Mouse (Mus musculus) forebrain, embryonic 13.5 days (tissue): Measurements from ENCODE around the gene Mrpl36. TPM values are rescaled to one million over a fixed set of nuclear protein-coding genes. Genes with fewer than 3 reads are reported as not detected.

ENCODE experiments used
- ATAC-seq: fragments of 200-750 bp; cut with Nextera tagmentation; 2 replicates; pipeline ENCODE4 v1.8.0; 2017
- H3K27ac ChIP-seq: fragments of 300-500 bp; sonication (generic); 2 replicates; pipeline ENCODE4 v1.5.1; 2015; ENCODE audit warnings: inconsistent platforms, mild to moderate bottlenecking, moderate library complexity
- H3K27me3 ChIP-seq: fragments of 300-500 bp; sonication (generic); 2 replicates; pipeline ENCODE4 v1.6.1; 2015; ENCODE audit warnings: mild to moderate bottlenecking, inconsistent platforms
- H3K36me3 ChIP-seq: fragments of 300-500 bp; sonication (generic); 2 replicates; pipeline ENCODE4 v1.6.1; 2015; ENCODE audit warnings: mild to moderate bottlenecking, inconsistent platforms; ENCODE audit not compliant: poor library complexity, severe bottlenecking
- H3K4me1 ChIP-seq: fragments of 300-500 bp; sonication (generic); 2 replicates; pipeline ENCODE4 v1.6.1; 2015; ENCODE audit warnings: inconsistent platforms
- H3K4me2 ChIP-seq: fragments of 300-500 bp; sonication (generic); 2 replicates; pipeline ENCODE4 v1.6.1; 2015; ENCODE audit warnings: inconsistent platforms, mild to moderate bottlenecking, moderate library complexity
- H3K4me3 ChIP-seq: fragments of 300-500 bp; sonication (generic); 2 replicates; pipeline ENCODE4 v1.5.1; 2015; ENCODE audit warnings: mild to moderate bottlenecking, inconsistent platforms
- H3K9ac ChIP-seq: fragments of 300-500 bp; sonication (generic); 2 replicates; pipeline ENCODE4 v1.6.1; 2015; ENCODE audit warnings: mild to moderate bottlenecking, inconsistent platforms
- H3K9me3 ChIP-seq: fragments of 300-500 bp; sonication (generic); replicated peaks from 2 replicates; pipeline ENCODE4 v1.6.1; 2016; ENCODE audit warnings: inconsistent platforms
- WGBS: fragments of 180-500 bp; shearing (Covaris S2); methylation state at CpG from one replicate; pipeline ENCODE4 v1.1.7; 2015; 5-methylcytosine and 5-hydroxymethylcytosine counted together
- polyA plus RNA-seq: library from polyadenylated mRNA; unstranded; fragments of >200 nt; fragmentation: Nextera tagmentation; extraction: Ambion mirVana; gene quantifications from 2 replicates; pipeline ENCODE4 v1.2.1, GENCODE M21; 2015

Gene Mrpl36
- 114 and 115 TPM in 2 replicates for polyA plus RNA-seq

DNA sequence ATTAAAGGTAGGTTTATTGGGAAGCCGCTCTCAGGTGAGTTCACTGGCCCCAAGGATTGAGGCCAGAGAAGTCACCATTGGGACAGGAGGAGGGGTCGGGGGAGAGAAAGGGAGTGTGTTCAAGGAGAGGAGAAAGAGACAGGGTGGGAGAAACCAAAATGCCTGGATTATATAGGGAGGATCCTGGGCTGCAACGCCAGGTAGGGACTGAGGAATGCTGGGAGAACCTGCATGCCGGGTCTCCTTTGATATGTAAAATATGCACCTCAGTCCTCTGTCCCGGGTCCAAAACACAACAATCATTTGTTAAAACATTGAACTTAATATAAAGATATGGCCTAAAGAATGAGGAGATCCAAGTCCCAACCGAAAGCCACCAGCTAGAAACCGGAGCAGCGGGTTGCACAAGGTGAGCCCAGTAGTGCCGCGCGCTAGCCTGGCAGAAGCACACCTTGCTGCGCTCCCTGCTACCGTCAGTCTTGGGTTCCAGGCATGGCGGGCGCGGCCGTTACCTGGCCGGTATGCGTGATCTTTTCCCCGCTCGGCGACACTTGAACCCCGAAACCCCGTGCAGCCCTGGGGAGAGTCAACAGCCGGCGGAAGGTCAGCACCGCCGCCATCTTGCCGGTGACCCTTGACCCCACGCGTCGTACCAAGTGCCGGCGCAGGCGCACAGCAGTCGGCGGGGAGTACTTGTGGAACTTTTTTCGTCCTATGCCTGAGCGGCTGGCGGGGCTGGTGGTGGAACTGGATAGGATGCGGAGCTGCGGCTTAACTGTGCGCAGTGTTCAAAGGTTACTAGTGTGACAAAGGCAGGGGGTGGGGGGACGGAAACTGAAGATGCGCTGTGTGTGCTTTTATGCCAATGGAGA, at the start of gene Mrpl36, which contains the start of gene Ndufs6:
TSS of gene Mrpl36 (plus strand) at position 687 of the 872 bp plus-strand sequence.
TSS of gene Ndufs6 (minus strand) at position 716 of the 872 bp plus-strand sequence.
- H3K9me3 ChIP-seq, result no peaks in the 10 kb centered on the region
- ATAC-seq, result peak; percentile 85
- peaks cover 35% of the 10 kb centered on the region for H3K36me3 ChIP-seq
- H3K9ac ChIP-seq, result peak within 1 kb of the TSS; percentile 78
- peak within 1 kb of the TSS; percentile 72 for H3K4me2 ChIP-seq
- H3K27ac ChIP-seq, result peak within 1 kb of the TSS; percentile 31; the same call in 1 of the 2 replicates
- WGBS, result under 1% methylated on average over 45 of the region's 45 CpGs
- H3K4me1 ChIP-seq, result peaks cover 29% of the 10 kb centered on the region
- H3K4me3 ChIP-seq, result peak within 1 kb of the TSS; percentile 81
- no peaks in the 10 kb centered on the region for H3K27me3 ChIP-seq

GRCm38 (mm10) chr13:73279196-73279595, 49.1 kb upstream of the Mrpl36 start:
- Histone ChIP-seq H3K36me3 (no peaks in the 10 kb centered on the region), H3K9ac (no peak overlapping the region), H3K4me2 (no peak overlapping the region), H3K9me3 (no peaks in the 10 kb centered on the region), H3K27me3 (peaks cover 40% of the 10 kb centered on the region), H3K4me3 (no peak overlapping the region), H3K27ac (no peak overlapping the region), H3K4me1 (no peaks in the 10 kb centered on the region)
- no peak for ATAC-seq
- WGBS, result 74% methylated on average over 1 of the region's 1 CpGs

DNA sequence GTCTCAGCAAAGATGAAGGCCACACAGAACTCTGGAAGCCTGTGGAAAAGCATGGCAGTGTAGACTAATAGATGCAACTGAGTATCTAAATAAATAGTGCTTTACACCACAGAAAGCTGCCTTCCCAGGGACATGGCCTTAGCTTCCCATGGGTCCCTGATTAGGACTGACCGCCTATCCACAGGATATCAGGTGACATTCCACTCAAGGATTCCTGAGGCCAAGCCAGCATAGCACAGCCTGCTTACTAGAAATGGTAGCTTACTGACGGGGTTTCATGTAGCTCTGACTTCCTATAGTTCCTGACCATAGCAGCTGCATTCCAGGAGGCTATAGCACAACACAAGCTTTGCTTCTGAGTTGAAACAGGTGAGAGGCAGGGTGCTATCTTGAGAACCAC, 45.9 kb upstream of the Mrpl36 start:
- no peak overlapping the region for H3K4me2 ChIP-seq
- no peaks in the 10 kb centered on the region for H3K36me3 ChIP-seq
- H3K27ac ChIP-seq, result no peak overlapping the region
- WGBS, result 95% methylated on average over 2 of the region's 2 CpGs
- H3K27me3 ChIP-seq, result peaks cover 18% of the 10 kb centered on the region; the same call in 1 of the 2 replicates
- no peaks in the 10 kb centered on the region for H3K9me3 ChIP-seq
- no peak for ATAC-seq
- H3K9ac ChIP-seq, result no peak overlapping the region
- no peak overlapping the region for H3K4me3 ChIP-seq
- H3K4me1 ChIP-seq, result no peaks in the 10 kb centered on the region

DNA sequence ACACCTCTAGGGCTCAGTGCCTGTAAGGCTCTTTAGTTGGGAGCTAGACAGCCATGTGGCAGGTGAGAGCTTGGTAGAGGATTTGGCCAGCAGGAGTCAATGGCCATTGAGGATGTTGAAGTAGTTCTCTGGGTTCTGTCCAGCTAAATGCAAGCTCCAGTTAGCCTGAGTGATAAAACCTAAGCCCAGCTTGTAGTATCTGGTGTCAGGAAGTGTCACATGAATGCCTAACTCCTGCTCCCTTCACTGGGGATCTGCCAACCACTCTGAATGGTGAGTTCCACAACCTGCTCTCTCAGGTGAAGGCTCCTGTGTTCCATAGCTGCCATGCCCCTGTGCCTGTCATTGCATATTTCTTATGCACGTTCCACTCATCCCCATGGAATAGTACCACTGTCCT, 44.8 kb upstream of the Mrpl36 start:
- H3K9me3 ChIP-seq, result no peaks in the 10 kb centered on the region
- H3K4me2 ChIP-seq, result no peak overlapping the region
- H3K9ac ChIP-seq, result no peak overlapping the region
- H3K4me1 ChIP-seq, result no peaks in the 10 kb centered on the region
- 93% methylated on average over 1 of the region's 1 CpGs for WGBS
- no peak overlapping the region for H3K27ac ChIP-seq
- H3K27me3 ChIP-seq, result peaks cover 12% of the 10 kb centered on the region; the same call in 1 of the 2 replicates
- H3K4me3 ChIP-seq, result no peak overlapping the region
- ATAC-seq, result no peak
- no peaks in the 10 kb centered on the region for H3K36me3 ChIP-seq

DNA sequence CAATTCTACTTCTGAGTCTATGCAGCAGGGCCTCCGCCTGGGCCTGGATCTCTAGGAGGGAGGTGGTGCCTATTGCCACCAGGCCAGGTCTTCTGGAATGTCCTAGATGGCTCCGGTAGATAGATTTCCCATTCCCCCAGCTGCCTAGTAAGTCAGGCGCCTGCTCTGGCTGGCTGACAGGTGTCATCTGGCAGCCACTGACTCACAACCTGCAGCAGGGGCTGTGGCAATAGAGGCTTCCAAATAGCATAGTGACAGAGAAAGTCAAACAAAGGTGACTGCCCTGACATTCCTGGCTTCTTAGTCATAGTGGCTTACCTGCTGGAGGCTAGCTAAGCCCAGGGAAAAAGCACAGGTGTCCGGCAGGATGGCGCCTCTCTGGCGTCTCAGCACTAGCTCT, 38.1 kb upstream of the Mrpl36 start:
- WGBS, result 88% methylated on average over 6 of the region's 6 CpGs
- Histone ChIP-seq H3K27me3 (no peaks in the 10 kb centered on the region), H3K4me3 (no peak overlapping the region), H3K4me2 (no peak overlapping the region), H3K9ac (no peak overlapping the region), H3K4me1 (no peaks in the 10 kb centered on the region), H3K36me3 (no peaks in the 10 kb centered on the region), H3K9me3 (no peaks in the 10 kb centered on the region), H3K27ac (no peak overlapping the region)
- no peak for ATAC-seq

GRCm38 (mm10) chr13:73291102-73291501, 37.2 kb upstream of the Mrpl36 start:
- Histone ChIP-seq H3K36me3 (no peaks in the 10 kb centered on the region), H3K9ac (no peak overlapping the region), H3K27ac (no peak overlapping the region), H3K27me3 (no peaks in the 10 kb centered on the region), H3K4me2 (no peak overlapping the region), H3K9me3 (no peaks in the 10 kb centered on the region), H3K4me1 (no peaks in the 10 kb centered on the region), H3K4me3 (no peak overlapping the region)
- no peak for ATAC-seq
- WGBS, result 49% methylated on average over 2 of the region's 2 CpGs

DNA sequence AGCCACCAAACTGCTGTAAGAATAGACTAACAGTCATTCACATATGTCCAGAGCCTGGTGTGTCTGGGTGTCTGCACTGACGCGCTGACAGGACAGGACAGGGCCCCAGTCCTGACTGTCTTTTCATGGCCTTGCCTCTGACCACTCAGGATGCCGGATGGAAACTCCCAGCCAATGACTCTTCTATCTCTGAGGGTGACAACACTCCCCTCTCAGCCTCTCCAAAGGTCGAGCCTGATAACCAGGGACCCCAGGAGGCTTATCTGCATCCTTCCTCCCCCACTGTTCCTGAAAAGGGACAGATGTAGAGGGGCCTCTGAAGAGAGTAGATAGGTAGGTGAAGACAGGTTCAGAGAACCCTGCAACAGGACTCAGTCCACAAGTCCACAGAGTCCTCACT, 29.6 kb upstream of the Mrpl36 start:
- ATAC-seq, result no peak
- Histone ChIP-seq H3K36me3 (no peaks in the 10 kb centered on the region), H3K4me1 (no peaks in the 10 kb centered on the region), H3K27me3 (no peaks in the 10 kb centered on the region), H3K4me3 (no peak overlapping the region), H3K4me2 (no peak overlapping the region), H3K9me3 (no peaks in the 10 kb centered on the region), H3K9ac (no peak overlapping the region), H3K27ac (no peak overlapping the region)
- 78% methylated on average over 4 of the region's 4 CpGs for WGBS

- H3K4me3 ChIP-seq, result no peak overlapping the region
- no peak overlapping the region for H3K9ac ChIP-seq
- no peak overlapping the region for H3K4me2 ChIP-seq
- H3K36me3 ChIP-seq, result no peaks in the 10 kb centered on the region
- WGBS, result 86% methylated on average over 5 of the region's 5 CpGs
- H3K27ac ChIP-seq, result no peak overlapping the region
- H3K27me3 ChIP-seq, result no peaks in the 10 kb centered on the region
- H3K9me3 ChIP-seq, result no peaks in the 10 kb centered on the region
- H3K4me1 ChIP-seq, result no peaks in the 10 kb centered on the region
- ATAC-seq, result no peak
These were observed 29.0 kb upstream of the Mrpl36 start for GRCm38 (mm10) chr13:73299322-73299721.

DNA sequence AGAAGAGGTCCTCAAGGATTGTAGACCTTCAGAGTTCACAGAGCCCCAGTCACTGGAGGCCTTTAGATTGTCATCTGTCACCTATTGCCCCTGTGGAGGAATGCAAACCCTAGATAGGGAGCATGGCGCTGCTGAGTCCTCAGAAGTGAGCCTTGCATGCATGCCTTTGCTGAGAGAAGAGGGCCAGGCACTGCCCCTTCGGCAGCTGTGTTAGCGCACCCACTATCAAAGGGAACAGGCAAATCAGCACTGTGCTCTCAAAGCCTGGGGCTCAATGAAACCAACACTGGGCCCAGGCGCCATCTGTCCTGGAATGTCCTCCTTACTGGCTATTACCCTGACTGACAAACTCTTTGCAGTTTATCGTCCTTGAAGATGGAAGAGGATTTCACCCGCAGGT, 23.6 kb upstream of the Mrpl36 start:
- Histone ChIP-seq H3K27ac (no peak overlapping the region), H3K4me2 (no peak overlapping the region), H3K9ac (no peak overlapping the region), H3K9me3 (no peaks in the 10 kb centered on the region), H3K4me1 (peaks cover 18% of the 10 kb centered on the region), H3K27me3 (0 out of 2 replicates have a peak, but pooled peaks cover 5% of the 10 kb centered on the region), H3K36me3 (no peaks in the 10 kb centered on the region), H3K4me3 (no peak overlapping the region)
- WGBS, result 54% methylated on average over 6 of the region's 6 CpGs
- no peak for ATAC-seq

- 13% methylated on average over 8 of the region's 8 CpGs for WGBS
- no peaks in the 10 kb centered on the region for H3K36me3 ChIP-seq
- ATAC-seq, result peak; percentile 65; the same call in 1 of the 2 replicates
- H3K9ac ChIP-seq, result no peak overlapping the region
- 0 out of 2 replicates have a peak, but pooled peaks cover 5% of the 10 kb centered on the region for H3K27me3 ChIP-seq
- peaks cover 18% of the 10 kb centered on the region for H3K4me1 ChIP-seq
- 0 out of 2 replicates have a peak overlapping the region, but pooled peaks have one; percentile 2 for H3K4me2 ChIP-seq
- peak overlapping the region; percentile 36; the same call in 1 of the 2 replicates for H3K27ac ChIP-seq
- H3K9me3 ChIP-seq, result no peaks in the 10 kb centered on the region
- no peak overlapping the region for H3K4me3 ChIP-seq
These were observed 22.8 kb upstream of the Mrpl36 start for GRCm38 (mm10) chr13:73305398-73306084.

DNA sequence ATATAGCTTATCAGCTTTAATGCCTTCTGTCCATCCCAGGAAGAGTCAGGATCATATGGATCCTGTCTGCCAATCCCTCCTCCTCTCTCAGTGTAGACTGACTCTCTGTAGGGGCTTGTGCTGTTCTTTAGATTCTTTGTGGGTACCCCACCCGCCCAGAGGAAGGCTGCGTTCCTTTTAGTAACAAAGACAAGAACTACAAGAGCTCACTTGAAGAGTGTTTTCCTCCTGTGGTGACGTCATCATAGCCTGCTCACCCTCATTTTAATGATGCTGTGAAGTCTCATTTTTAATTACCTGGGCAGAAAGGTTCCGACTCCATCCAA, 22.3 kb upstream of the Mrpl36 start:
- no peaks in the 10 kb centered on the region for H3K36me3 ChIP-seq
- WGBS, result 18% methylated on average over 4 of the region's 4 CpGs
- H3K9ac ChIP-seq, result no peak overlapping the region
- H3K4me2 ChIP-seq, result 0 out of 2 replicates have a peak overlapping the region, but pooled peaks have one; percentile 2
- peaks cover 18% of the 10 kb centered on the region for H3K4me1 ChIP-seq
- H3K4me3 ChIP-seq, result no peak overlapping the region
- no peaks in the 10 kb centered on the region for H3K9me3 ChIP-seq
- peak; percentile 9; the same call in 1 of the 2 replicates for ATAC-seq
- peak overlapping the region; percentile 36; the same call in 1 of the 2 replicates for H3K27ac ChIP-seq
- H3K27me3 ChIP-seq, result 0 out of 2 replicates have a peak, but pooled peaks cover 5% of the 10 kb centered on the region

DNA sequence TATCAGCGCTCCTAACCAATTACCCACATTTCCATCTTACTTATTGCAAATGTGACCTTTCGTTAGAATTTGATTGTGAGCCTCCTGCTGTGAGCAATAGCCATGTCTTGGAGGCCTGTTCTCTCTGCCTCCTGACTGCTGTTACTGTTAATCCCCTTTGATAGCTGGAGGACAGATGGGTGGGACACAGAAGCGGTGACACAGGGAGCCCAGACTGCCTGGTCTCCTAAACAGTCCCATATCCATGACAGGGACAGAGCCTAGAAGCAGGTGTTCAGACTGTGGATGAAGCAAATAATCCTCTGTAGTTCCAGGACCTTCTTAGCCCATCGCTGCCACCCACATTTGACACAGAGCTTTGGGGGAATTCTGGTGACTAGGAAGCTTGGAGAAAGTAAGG, 21.9 kb upstream of the Mrpl36 start:
- ATAC-seq, result no peak; the same call in 1 of the 2 replicates
- H3K4me1 ChIP-seq, result peaks cover 18% of the 10 kb centered on the region
- H3K27ac ChIP-seq, result 0 out of 2 replicates have a peak overlapping the region, but pooled peaks have one; percentile 1
- H3K4me2 ChIP-seq, result no peak overlapping the region
- H3K9me3 ChIP-seq, result no peaks in the 10 kb centered on the region
- 0 out of 2 replicates have a peak, but pooled peaks cover 5% of the 10 kb centered on the region for H3K27me3 ChIP-seq
- no peak overlapping the region for H3K4me3 ChIP-seq
- no peak overlapping the region for H3K9ac ChIP-seq
- H3K36me3 ChIP-seq, result no peaks in the 10 kb centered on the region
- 35% methylated on average over 4 of the region's 4 CpGs for WGBS
